Mouse (Mus musculus) bone marrow macrophage, adult 2 months (primary cell): ENCODE data around the gene Gm5624.
"Not testable (repeated sequence)": the region's sequence is repeated elsewhere in the genome, so short reads cannot be mapped to it uniquely, and the experiment has no call there.

Experiments used
- CTCF ChIP-seq: IDR thresholded peaks from 2 replicates; pipeline ENCODE4 v1.5.1; 2012; ENCODE audit warnings: low read depth, mild to moderate bottlenecking, low read length, moderate library complexity
- POLR2A ChIP-seq: IDR thresholded peaks from 2 replicates; pipeline ENCODE4 v1.6.1; 2012; ENCODE audit warnings: mild to moderate bottlenecking, low read depth, low read length, borderline replicate concordance

DNA sequence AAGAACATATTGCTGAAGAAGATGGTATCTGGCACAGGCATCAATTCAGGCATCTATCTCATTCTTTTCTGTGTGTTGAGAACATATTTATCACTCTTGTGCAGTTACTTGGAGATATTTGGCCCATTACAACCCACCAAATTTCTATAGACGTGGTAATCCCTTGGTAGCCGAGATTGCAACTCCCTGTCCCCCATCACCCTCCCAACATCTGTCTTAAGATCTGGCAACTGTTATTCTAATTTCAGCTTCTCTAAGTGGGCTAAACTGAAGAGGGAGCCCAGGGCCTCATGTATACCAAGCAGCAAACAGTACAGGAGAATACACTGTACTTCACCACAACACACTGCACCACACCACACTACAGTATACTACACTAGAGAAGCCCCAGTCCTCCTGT, 36.0 kb downstream of the Gm5624 start:
- not testable (repeated sequence) for TF ChIP-seq CTCF, POLR2A
